Mouse (Mus musculus) layer of hippocampus, postnatal 10 days (tissue): Measurements from ENCODE around the gene Fam214a. TPM values are rescaled to one million over a fixed set of nuclear protein-coding genes. Genes with fewer than 3 reads are reported as not detected.
A peak's percentile ranks its signal among the peaks of the same experiment; 100 is the strongest.
"Not testable (repeated sequence)": the region's sequence is repeated elsewhere in the genome, so short reads cannot be mapped to it uniquely, and the experiment has no call there.

Source experiments
- DNase-seq, 2 experiments: peaks; one replicate each; pipeline ENCODE4 v3.0.0; 2021; ENCODE audit warnings: low spot score in 2 of 2
- total RNA-seq, 2 experiments: library from RNA; stranded (reverse); gene quantifications; 2 replicates each; pipeline ENCODE4 v1.2.3; 2021

The Fam214a gene
- total RNA-seq, 2 experiments from 2014 or later, result 34.2 to 37.9 TPM

DNA sequence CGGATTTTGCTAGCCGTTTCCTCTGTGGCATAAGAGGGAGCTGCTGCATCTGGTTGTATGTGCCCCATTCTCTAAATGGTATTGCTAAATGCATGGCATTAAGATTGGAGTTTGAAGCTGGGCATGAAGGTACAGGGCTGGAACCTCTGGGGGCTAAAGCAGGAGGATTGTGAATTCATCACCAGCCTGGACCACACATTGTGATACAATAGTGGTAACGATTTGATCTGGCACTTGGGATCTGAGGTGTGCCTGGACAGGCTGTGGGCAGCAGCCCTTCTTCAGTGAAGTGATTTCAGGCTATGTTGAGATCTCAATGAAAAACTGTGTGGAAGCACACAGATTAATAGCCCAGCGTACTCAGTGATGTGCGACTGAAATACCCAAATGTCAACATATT lies 26.7 kb downstream of the Fam214a start:
- DNase-seq, result no peak

DNA sequence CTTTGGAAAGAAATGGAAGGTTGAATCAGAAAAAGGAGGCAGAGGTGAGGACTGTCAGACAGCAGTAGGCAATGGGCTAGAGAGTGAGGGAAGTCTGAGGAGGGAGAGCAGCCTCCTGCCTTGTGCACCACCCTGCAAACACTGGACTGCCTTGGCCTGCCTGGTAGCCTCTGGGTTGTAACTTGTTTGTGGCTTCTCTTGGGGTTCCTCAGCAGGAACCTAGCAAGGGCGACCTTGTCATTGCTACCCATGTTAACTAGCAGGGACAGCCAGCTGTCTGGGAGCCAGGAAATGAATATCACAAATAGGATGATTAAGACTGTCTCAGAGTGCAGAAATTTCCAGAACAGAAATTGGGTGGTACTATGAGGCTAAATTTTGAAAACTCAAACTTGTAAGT lies 27.2 kb downstream of the Fam214a start:
- no peak for DNase-seq

- DNase-seq, result no peak
Observed at GRCm38 (mm10) chr9:74981663-74982111, 29.0 kb downstream of the Fam214a start.

DNA sequence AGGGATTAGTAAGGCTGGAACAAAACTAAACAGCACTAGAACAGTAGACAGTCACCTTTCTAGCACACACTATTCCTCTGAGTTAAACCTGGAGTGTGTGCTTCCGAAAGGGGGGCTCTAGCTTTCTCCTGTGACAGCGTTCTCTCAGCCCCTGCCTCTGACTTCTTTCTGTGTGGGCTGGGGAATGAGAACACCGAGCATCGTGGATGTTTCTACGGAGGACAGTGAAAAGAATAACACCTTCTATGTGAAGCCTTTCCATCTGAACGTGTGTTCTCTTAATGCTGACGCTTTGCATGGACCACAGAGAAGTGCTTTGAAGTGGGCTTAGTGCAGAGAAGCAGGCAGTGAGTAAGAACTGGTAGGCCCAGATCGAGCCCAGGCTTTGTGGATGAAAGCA lies 29.5 kb downstream of the Fam214a start:
- DNase-seq, result no peak

GRCm38 (mm10) chr9:74982722-74983121 lies 30.0 kb downstream of the Fam214a start:
- DNase-seq, result not testable (repeated sequence)

DNA sequence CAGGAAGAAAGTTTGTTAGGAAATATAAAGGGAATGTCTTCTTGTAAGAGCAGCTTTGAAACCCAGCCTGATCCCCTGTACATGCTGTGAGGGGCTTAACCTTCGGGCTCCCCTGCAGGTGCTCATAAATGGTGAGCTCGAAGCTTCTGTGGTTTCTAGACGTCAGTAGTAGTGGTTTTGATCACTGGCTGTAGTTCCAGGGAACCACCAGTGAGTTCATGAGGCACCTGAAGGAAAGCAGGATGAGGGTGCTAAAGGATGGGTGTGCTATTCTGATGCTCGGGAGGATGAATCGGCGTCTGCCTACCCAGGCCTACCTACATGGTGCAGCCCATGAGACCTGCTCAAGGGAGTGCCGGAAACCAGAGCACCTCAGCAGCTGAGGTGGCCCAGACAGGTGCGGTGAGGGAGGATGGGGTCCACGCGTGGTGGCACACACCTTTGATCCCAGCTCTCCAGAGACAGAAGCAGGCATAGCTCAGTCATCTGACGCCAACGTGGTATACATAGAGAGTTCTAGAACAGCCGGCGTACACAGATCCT lies 32.6 kb downstream of the Fam214a start:
- no peak for DNase-seq

- no peak for DNase-seq
Observed at GRCm38 (mm10) chr9:74985770-74986169, 33.1 kb downstream of the Fam214a start.

- no peak for DNase-seq
Observed at GRCm38 (mm10) chr9:74988893-74989460, 36.3 kb downstream of the Fam214a start.

DNA sequence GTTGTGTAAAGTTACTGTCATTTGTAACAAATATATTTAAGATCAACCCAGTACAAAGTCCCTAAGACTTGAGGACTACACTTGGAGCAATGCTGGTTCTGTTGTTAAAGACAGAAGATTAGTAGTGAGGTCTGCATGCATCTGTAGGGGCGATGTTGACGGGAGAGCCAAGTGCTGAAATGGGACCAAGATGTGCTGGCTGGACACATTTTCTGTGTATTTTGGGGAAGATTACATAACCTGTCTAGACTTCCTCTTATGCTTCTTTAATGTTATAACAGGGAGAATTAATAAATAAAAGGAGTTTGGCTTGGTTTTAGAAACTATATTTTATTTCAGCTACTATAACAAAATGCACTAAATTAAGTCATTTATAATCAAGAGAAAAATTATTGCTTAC lies 37.3 kb downstream of the Fam214a start:
- no peak for DNase-seq

DNA sequence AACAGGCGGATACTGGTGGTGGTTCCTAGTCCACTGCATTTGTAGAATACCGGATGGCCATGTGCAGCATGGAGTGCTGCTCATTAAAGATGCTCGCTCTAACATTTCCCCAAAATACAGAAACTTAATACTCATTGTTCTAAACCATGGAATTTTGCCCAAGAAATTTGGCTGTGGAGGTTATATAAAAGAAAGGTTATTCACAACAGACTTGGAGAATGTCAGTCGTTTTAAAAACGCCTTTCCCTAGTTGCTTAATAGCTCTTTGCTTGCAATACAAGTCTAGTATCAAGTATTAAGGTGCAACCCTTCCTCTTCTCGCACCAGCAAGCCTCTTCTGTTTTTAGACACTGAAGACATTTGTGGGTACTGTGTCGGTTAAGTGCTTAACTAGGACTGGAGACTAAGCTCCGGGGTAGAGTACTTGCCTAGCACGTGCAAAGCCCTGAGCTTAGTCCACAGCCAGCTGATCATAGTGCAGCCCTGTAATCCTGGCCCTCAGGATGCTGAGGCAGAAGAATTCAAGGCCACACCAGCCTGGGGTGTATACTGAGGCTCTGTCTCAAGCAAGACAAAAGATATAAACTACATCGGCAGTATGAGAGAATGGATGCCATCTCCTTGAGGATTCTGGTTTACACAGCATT lies 42.0 kb downstream of the Fam214a start:
- DNase-seq, result no peak

GRCm38 (mm10) chr9:74996349-74996748 lies 43.7 kb downstream of the Fam214a start:
- no peak for DNase-seq

- DNase-seq, result no peak
Observed at GRCm38 (mm10) chr9:74997976-74998375, 45.3 kb downstream of the Fam214a start.

- DNase-seq, result no peak
Observed at GRCm38 (mm10) chr9:75001006-75001405, 48.3 kb downstream of the Fam214a start.

DNA sequence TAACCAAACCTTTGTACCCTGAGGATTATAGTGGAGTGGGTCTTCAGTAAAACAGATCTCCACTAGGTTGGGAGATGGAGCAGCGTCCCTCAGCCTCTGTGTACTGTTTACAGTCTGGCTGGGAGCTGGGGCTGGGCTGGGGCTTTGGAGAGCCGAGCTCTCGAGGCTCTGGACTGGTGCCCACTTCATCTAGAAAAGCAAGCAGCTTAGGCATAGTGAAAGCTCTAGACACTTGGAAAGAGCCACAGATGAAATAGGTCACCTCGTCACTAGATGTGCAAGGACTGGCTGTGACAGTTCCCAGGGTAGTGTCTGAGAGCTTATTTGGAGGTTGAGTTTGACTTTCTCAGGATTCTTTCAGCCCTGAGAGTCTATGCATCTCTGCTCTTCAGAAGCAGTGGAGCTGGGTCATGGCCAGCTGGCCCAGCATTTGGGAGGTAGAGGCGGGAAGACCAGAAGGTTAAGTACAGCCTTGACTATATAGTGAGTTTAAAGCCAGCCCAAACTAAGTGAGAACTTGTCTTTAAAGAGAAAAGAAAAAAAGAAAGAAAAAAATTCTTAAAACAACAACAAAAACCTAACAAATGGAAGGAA lies 49.0 kb downstream of the Fam214a start:
- peak; percentile 31 to 45 for DNase-seq

GRCm38 (mm10) chr9:75002262-75002661 lies 49.6 kb downstream of the Fam214a start:
- no peak for DNase-seq

GRCm38 (mm10) chr9:75004203-75004602 lies 51.5 kb downstream of the Fam214a start:
- no peak for DNase-seq

DNA sequence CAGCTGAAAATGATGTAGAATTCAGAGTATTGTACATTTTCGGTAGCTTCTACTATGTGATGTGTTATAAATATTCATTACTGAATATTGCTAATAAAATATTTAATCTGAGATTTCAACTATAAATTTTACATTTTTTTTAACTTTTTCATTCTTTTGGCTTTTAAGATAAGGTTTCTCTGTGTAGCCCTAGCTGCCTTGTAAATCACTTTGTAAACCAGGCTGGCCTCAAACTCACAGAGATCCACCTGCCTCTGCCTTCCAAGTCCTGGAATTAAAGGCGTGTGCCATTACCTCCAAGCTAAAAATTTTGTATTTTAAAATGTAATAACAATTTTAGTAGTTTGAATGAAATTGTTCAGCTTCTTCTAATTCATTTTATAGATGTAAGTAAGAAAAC lies 63.9 kb downstream of the Fam214a start:
- DNase-seq, result no peak

GRCm38 (mm10) chr9:75019181-75019580 lies 66.5 kb downstream of the Fam214a start:
- DNase-seq, result no peak

DNA sequence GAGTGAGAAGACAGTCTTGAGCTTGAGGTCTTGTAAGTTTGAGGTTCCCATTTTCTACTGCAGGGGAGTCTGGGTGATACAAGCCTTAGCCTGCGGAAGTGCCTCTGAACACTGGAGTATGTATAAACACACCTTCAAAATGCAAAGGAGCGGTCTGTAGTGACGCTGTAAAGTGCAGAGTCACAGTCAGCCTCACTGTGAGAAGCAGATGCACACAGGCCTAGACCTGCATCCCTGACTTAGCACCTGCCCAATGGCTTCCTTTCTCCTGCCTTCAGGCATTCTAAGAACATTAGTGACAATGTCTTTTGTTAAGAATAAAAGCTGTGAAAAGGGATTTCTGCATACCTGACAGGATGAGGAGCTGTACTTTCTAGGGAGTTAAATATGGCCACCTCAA lies 66.9 kb downstream of the Fam214a start:
- DNase-seq, result no peak

DNA sequence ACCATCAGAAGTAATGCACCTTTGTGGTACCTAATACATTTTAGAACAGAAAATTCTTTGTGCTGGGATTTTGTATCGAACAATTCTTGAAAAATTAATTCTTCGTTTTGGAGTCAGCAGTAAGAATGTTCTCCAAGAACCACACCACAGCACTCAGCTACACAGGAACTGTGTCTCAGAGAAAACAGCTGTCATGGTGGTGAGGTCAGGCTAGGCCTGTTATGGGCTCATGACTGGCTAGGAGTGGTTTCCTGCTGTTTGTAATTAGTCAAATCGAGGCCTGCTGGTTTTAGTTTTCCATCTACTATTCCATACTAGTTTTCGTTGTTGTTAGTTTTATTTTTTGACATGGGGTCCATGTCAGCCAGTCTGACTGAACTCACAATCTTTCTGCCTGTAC lies 67.9 kb downstream of the Fam214a start:
- no peak for DNase-seq

- no peak for DNase-seq
Observed at GRCm38 (mm10) chr9:75022546-75022945, 69.9 kb downstream of the Fam214a start.

DNA sequence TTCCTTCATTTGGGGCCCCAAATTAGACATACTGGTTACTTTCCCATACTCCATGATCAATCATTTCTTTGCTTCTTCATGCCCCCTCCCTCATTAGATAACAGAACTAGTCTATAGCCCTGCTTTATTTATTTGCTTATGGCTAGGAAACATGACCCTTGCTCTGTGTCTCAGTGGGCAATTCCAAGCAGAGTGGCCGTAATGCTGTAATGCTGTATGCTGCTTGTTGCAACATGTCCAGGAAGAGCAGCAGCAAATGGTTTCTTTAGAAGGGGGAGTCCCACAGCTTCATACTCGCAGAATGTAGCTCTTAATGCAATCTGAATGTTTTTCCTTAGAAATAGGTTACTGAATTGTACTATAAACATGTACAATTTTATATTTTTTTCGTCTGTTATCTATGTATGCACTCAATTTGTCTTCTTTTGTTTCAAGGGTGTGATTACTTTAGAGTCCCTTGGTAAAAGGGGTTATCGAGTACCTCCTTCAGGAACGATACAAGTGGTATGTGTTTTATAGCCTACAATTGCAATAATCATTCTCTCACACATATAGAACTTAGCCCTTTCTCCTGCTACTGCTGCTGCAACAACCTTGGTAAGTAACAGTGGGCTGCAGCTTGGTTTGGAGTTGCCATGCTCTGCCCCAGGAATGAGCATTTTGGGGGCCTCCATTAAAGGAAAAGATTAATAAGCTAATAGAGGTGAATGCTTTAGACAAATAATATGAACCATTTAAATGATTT lies 70.6 kb downstream of the Fam214a start:
- DNase-seq, result no peak
